Mouse (Mus musculus): ENCODE results near the gene Fam160a1.

Fam160a1 gene

DNA sequence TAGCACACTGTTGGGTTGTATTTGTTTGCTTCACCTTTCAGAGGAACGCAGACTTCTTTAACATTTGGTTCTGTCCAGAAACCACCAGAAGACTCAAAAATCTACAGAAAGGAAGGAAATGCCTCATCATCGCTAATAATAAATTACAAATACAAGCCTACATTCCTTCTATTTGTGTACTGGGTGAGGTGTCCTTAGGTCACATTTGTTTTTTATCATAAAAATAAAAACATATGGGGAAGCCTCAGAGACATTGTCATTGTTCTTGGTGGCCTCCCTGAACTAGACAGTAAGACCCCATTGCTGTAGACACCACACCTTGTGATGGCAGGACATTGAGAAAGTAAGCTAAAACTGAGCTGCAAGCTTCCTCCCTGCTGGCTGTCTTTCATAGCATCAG is at the start of gene Fam160a1:
Gene Fam160a1, minus strand, starts transcription at position 101 of the 400 bp plus-strand sequence.
- no peak for DNase-seq (ENCODE audit: low spot score)

DNA sequence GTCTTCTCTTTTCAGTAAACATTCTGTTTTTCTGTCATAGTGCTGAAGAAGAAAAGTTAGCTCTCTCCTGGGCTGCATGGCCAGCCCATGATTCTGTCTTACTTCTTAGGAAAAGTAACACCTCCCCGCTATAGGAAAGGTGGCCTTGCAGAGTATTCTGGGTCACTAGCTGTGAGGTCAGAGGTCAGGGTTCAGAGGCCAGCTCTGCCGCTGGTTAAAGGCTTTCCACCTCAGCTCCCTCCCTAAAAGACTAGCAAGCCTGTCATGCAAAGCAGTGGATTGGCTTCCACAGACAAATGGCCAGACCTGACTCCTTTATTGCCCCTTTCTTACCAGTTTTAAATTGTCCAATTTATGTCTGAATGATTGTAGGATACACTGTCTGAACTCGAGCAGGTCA is 46.9 kb upstream of the Fam160a1 start:
- DNase-seq (ENCODE audit: low spot score), result no peak

GRCm38 (mm10) chr3:85862886-85863285 is 45.8 kb upstream of the Fam160a1 start:
- DNase-seq (ENCODE audit: low spot score), result no peak

GRCm38 (mm10) chr3:85860996-85861395 is 43.9 kb upstream of the Fam160a1 start:
- DNase-seq (ENCODE audit: low spot score), result no peak

DNA sequence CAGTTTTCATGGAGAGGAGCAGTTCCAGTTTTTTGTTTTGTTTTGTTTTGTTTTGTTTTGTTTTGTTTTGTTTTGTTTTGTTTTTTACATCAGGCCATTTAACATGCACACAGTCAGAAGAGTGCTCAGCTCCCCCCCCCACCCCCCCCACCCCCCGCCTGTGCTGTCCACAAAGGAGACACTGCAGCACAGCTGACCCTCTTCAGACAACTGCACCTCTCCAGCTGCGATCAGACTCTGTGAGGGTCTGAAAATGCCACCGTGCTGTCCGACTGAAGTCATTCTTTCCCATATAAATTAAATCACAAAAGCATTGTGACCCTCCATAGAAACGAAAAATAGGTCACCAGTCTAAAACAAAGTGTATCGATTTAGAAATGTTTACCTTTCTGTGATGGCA is 42.2 kb upstream of the Fam160a1 start:
- DNase-seq (ENCODE audit: low spot score), result no peak

DNA sequence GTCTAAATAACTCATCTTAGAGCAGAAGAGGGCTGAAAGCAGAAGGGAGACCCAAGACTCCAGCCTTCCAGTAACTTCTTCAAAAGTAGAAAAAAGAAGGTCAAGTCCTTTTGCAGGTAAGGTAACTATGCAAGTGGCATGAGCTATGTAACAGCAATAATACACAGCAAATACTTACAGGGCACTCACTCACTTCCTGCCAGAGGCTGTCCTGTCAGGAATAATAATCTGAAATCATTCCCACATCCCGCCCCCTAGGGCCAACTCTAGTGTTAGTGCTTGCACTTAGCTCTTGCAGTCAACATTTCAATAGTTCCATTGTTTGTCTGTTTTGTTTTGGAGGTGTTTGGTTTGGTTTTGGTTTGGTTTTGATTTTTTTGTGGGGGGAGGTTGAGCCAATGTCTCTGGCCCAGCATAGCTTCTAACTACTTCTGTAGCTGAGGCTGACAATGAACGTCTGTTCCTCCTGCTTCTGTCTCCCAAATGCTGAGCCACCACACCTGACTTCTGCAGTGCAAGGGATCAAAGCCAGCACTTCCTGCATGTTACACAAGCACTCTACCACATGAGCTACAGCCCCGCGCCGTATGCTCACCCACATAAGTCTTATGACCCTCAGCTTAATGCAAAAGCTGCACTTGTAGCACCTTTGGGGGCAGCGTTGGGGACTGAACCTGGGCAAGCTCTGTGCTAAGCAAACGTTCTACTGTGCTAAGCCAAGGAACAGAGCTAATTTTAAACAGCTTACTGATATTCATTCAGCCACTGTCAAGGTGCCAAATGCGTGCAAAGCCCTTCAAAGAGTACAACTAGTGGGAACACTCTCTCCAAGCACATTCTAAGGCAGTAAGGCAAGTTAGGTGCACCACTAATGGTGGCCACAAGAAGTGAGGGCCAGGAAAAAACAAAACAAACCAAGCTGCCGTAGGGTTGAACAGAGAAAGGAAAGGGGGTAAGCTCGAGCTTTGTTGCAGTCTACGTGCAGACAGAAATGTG is 41.3 kb upstream of the Fam160a1 start:
- no peak for DNase-seq (ENCODE audit: low spot score)

GRCm38 (mm10) chr3:85857083-85857482 is 40.0 kb upstream of the Fam160a1 start:
- DNase-seq (ENCODE audit: low spot score), result no peak

DNA sequence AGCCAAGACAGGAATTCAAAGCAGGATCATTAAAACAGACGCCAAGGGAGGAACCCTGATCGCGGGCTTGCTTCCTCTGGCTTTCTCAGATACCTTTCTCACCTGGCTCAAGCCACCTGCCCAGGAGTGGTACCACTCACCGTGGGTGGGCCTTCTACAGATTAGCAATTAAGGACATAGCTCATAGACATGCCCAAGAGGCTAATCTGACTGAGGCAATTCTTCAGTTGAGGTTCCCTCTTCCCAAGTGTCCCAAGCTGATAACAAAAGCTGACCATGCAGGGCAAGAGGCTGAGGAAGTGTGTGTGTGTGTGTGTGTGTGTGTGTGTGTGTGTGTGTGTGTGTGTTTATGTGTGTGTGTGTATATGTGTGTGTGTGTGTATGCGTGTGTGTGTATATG is 38.9 kb upstream of the Fam160a1 start:
- no peak for DNase-seq (ENCODE audit: low spot score)

- no peak for DNase-seq (ENCODE audit: low spot score)
Measured at GRCm38 (mm10) chr3:85855043-85855442, 38.0 kb upstream of the Fam160a1 start.

- DNase-seq (ENCODE audit: low spot score), result no peak
Measured at GRCm38 (mm10) chr3:85854143-85854542, 37.1 kb upstream of the Fam160a1 start.

DNA sequence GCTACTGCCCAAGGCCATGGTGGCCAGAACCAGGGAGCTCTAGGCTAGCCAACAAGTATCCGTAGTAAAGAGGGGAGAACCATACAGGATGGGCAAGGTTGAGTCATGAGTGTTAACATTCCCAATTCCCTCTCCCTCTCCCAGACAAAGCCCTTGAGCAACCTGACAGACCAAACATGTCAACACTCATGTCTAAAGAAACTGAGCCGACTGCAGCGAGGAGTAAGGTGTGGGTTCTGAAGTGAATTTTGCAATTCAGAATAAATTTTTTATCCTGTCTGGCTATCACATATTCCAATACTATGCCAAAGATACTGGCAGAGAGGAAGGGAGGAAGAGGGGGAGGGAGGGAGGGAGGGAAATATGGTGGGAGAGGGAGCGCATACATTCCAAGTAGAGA is 36.6 kb upstream of the Fam160a1 start:
- DNase-seq (ENCODE audit: low spot score), result no peak

GRCm38 (mm10) chr3:85850079-85850478 is 33.0 kb upstream of the Fam160a1 start:
- no peak for DNase-seq (ENCODE audit: low spot score)

DNA sequence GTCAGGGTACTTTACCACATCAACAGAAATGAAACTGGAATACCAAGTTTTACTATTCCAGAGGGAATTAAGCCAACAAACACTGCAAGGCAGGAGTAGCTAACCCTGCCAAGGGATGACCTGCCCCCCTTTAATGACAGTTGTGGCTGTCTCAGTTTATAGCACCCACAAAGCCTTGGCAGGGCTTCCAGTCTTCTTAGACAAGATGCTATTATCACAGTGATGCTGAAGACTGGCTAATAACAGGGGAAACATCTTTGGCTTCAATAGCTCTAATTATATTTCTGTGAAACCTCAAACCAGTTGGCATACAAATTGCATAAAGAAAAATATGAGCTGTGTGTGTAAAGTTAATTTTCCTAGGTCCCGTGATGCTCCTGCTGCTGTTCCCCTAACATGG is 29.2 kb upstream of the Fam160a1 start:
- DNase-seq (ENCODE audit: low spot score), result no peak

GRCm38 (mm10) chr3:85845341-85845740 is 28.2 kb upstream of the Fam160a1 start:
- no peak for DNase-seq (ENCODE audit: low spot score)

DNA sequence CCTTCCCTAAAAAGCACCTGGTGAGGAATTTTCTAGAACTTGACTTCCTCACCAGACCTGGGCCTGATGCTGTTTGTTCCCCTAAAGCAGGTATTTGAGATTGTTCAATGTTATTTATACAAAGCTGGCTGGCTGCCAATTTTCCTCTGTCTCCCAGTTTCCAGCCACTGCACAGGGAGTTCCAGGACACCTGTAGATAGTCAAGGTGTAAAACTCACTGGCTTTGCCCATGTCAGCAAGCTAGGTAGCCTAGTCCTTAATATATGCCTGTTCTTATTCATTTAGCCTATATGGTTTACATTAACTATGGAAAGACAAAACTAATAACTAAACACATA is 25.8 kb upstream of the Fam160a1 start:
- no peak for DNase-seq (ENCODE audit: low spot score)

GRCm38 (mm10) chr3:85842177-85842880 is 25.2 kb upstream of the Fam160a1 start:
- DNase-seq (ENCODE audit: low spot score), result no peak

- DNase-seq (ENCODE audit: low spot score), result no peak
Measured at GRCm38 (mm10) chr3:85841454-85842176, 24.5 kb upstream of the Fam160a1 start.

GRCm38 (mm10) chr3:85833627-85834026 is 16.5 kb upstream of the Fam160a1 start:
- no peak for DNase-seq (ENCODE audit: low spot score)

- no peak for DNase-seq (ENCODE audit: low spot score)
Measured at GRCm38 (mm10) chr3:85832490-85833155, 15.5 kb upstream of the Fam160a1 start.

DNA sequence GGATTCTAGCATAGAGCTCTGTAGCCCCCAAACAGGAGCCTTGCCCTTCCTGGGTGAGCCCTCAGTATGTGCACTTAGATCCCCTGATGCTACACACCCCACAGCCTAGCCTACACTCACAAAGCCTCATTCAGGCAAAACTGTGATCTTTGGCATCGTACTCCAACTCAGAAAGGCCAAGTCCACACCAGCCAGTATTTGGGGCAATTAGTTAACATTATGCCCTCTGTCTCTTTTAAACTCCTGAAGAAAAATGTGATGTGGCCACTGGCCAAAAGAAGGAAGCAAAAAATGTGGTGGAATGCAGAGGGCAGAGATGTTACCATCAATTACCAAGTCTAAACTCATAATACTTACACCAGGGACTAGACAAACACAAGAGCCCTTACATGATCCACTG is 14.7 kb upstream of the Fam160a1 start:
- DNase-seq (ENCODE audit: low spot score), result no peak

- DNase-seq (ENCODE audit: low spot score), result no peak
Measured at GRCm38 (mm10) chr3:85829047-85829446, 12.0 kb upstream of the Fam160a1 start.

GRCm38 (mm10) chr3:85827815-85828214 is 10.7 kb upstream of the Fam160a1 start:
- no peak for DNase-seq (ENCODE audit: low spot score)

Measured in MN1 (cell line).